Mouse (Mus musculus): ENCODE data around the gene Zmiz1.

Gene Zmiz1

DNA sequence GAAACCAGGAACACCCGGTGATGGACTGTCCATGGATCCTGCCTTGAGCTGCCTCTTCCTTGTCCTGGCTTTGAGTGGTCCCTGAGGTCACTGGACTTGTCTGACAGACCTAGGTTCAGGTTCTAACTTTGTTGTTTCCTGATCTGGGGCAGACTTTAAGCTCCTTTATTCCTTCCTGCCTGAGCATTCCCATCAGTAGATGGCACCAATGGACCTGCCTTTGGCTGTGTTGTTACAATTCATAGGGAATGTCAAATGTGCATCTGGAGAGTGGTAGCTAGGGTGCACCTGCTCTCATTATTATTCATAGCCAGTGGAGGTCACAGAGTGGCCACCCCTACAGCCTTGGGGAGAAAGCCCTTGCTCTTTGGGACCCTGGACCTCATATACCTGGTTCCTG, 99.5 kb downstream of the Zmiz1 start:
- DNase-seq (ENCODE audit: low read depth, low spot score) = peak; percentile 25

DNA sequence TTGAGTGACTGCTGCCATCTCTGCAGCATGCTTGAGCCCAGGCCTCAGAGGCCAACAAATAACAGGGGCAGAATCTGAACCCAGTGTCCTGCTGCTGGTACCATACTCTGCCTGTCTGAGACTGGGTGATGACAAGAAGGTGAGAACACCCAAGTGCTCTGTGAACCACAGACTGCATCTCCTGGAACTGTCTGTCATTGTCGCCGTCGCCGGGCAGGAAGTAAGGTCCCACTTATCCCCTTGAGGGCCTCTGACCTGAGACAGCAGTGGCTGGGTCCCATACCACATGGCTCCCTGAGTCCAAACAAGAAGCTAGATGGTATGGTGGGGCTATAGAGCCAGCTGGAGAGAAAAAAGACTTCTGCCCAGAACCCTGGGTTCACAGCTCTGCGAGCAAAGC, 100.9 kb downstream of the Zmiz1 start:
- DNase-seq (ENCODE audit: low read depth, low spot score) = no peak

DNA sequence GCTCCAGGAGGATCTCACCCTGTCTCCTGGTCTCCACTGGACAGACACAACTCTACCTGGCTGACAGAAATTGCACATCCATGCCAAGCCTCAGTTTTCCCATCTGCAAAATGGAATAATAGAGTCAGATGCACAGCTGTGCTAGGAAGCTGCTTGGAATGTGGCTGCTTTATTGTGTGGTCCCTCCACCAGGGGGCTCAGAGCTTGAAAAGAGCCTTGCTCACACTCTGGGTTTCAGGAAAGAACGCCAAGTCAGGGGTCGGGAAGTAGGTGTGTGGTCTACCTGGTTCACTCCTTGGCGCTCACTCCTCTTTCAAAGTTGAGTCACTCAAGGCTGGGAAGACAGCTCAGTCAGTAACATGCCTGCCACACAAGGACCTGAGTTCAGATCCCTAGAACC, 101.9 kb downstream of the Zmiz1 start:
- peak; percentile 52 for DNase-seq (ENCODE audit: low read depth, low spot score)

DNA sequence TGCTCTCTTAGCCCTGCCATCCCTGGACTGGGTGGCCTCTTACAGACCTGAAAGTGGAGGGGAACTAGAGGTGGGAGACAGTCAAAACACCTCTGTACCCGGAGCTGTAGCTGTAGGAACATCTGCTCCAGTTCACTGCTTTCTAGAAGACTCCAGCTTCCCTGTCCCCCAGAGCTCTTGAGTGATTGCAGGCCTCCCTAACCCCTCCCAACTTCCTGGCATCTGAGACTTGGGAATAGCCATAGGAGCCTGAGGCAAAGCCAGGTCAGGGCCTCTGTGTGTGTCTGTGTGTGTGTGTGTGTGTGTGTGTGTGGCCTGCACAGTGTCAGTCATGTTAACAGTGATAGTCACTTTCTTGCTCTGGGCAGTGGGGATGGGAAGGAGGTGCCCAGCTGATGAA, 102.7 kb downstream of the Zmiz1 start:
- DNase-seq (ENCODE audit: low read depth, low spot score) = no peak

DNA sequence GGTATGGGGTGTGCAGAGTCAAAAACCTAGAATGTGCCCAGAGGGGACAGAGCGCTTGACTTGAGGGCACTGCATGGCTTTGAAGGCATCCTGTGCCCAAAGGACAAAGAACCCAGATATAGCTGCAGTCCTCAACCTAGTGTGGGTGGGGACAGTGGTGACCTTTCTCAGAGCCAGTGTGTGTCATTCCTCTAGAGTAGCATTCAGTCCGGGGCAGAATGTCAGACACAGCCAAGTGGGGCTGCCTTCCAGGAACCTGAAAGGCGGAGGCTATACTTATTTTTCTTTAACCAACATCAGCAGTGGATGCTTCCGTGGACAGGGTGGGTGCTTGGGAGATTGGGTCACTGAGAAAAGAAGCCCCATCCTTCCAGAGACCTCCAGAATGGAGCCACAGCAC, 103.5 kb downstream of the Zmiz1 start:
- no peak for DNase-seq (ENCODE audit: low read depth, low spot score)

DNA sequence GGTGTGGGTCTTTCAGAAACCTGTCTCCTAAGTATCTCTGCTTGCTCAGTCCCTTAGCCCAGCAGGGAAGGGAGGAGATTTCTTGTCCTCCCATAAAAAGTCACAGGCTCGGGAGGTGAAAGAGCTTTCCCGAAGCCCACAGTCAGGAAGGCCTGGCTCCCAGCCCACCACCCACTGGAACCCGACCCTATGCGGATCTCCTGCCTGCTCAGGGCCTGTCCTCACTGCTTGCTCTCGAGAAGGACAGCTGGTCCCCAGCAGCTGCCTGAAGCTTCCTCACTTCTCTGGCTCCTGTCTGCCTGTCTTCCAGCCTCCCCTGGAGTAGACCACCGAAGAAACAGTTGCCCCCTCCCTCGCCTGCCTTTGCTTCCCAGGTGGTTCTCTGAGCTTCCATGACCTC, 103.9 kb downstream of the Zmiz1 start:
- no peak for DNase-seq (ENCODE audit: low read depth, low spot score)

DNA sequence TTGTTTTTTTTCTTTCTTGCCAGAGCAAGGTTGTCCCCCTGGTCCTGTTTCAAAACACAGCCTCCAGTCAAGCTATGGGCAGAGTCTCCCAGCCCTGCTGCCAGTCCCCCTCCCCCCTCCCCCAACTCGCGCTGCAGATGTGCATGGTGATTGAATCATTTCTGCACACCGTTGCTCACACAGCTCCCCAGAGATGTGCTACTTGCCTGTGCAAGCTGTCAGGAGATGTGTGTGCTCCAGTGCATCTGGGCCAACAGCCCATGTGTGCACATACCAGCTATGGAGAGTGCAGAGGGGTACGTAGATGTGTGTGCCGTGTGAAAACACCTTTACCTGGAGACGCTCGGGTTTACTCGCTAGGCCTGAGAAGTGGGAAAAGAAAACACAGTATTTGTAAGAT, 105.6 kb downstream of the Zmiz1 start:
- no peak for DNase-seq (ENCODE audit: low read depth, low spot score)

DNA sequence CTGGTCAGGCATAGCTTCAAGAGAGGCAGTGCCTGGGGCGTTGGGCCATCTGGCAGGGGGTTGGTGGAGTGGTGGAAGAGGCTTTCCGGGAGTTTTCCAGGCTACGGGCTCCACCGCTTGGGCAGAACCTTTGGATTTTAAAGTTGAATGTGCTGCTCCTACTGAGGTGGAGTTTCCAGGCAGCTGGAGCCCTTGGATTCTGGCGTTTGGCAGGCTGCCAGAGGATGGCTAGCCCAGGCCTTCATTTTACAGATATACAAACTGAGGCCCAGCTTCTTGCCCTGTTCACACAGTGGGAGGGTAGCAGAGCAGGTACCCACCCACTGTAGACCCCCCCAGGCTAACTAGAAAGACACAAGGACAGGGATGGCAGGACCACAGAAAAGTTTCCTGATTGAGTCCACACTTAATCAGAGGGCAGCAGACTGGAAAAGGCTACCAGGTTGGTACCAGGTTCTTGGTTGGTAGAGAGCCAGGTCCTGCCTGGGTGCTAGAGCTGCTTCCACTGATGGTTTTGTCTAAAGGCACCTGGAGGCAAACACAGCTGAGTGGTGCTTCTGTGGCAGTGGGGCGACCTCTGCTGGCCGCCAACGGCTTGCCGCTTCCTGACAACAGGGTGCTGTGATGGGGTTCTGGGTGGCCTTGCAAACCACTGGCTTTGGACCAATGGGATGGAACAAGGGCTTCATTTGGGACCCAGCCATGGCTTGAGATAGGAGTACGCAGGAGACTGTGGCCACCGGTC, 106.5 kb downstream of the Zmiz1 start:
- DNase-seq (ENCODE audit: low read depth, low spot score) = peak; percentile 79

DNA sequence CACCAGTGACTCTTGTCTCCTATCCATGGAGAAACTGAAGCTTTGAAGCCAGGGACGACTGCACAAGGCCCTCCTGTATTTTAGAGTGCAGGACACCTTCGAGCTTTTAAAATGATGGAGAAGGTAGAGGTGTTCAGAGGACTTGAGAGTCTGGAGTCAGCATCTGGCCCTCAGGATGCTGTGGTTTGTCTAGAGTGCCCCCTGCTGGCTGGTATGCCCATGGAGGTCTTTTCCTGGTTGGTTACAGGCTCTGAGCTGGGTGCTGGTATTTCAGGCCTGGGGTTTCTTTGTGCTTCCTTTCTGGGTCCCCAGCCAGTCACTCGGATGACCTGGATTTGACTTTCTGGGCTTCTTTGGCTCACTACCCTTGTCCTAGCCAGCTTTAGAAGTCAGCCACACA, 108.3 kb downstream of the Zmiz1 start:
- peak; percentile 80 for DNase-seq (ENCODE audit: low read depth, low spot score)

DNA sequence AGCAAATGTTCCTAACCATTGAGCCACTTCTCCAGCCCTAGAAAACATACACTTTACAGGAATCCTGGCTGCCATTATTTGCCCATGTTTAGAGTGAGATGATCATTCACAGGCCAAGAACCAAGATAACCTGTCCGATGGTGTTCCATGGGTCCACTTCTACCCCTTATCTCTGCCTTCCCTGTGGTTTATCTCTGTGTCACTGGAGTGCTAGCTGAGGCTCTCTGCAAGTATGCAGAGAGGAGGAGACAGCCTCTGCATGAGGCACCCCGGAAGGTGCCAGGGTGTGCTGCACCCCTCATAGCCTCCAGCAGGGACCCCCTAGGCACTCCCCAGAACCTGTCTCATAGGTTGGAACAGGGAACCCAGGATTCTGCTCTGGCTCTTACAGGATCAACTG, 108.9 kb downstream of the Zmiz1 start:
- DNase-seq (ENCODE audit: low read depth, low spot score) = no peak

DNA sequence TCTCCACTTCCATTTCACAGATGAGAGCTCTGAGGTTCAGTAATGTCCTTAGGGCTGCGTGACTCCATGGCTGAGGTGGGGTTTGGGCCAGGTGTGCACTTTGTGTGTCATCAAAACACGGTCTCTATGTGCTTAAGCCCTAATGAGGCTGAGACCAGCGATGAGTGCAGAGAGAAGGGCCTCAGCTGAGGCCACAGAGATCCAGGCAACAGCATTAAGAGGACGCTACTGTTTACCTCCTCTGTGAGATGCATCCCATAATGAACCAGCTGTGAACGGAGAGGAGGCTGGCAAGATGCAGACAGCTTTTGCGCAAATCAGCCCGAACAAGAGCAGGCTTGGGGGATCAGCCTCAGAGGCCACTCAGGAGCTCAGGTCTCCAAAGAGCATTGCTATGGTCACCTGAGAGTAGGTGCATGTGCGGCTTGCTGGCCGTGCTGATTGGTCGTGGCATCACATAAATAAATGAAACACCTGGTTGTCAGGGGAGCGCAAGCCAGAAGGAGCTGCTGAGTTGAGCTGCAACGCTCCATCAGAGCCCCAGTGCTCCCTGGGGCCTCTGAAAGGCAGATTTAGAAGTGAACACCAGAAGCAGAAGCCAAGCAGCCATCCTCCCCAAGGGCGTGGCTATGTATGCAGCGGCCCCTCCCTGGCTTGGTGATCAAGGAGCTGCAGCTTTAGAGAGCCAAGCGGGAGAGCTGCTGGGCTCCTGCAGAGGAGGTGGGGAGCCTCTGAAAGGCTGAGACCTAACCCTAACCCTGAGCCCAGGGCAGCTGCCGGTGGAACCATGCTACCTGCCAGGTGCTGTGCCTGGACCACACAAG, 115.3 kb downstream of the Zmiz1 start:
- peak; percentile 75 for DNase-seq (ENCODE audit: low read depth, low spot score)

DNA sequence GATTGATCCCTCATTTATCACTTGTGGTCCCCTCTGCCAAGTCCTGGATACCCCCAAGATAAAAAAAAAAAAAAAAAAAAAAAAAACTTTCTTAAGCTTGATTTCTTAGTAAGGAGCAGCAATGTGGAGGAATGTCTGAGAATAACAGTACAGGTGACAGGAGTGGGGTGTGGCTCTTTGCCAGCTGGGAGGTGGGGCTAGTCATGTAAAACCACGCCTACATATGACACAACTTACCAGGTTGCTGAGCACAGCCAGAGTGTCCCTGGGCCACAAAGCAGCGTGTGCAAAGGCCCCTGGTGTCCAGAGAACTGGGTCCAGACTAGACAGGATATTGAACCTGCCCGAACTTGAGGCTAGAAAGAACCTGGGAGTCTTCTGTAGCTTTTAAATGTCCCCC, 117.7 kb downstream of the Zmiz1 start:
- no peak for DNase-seq (ENCODE audit: low read depth, low spot score)

DNA sequence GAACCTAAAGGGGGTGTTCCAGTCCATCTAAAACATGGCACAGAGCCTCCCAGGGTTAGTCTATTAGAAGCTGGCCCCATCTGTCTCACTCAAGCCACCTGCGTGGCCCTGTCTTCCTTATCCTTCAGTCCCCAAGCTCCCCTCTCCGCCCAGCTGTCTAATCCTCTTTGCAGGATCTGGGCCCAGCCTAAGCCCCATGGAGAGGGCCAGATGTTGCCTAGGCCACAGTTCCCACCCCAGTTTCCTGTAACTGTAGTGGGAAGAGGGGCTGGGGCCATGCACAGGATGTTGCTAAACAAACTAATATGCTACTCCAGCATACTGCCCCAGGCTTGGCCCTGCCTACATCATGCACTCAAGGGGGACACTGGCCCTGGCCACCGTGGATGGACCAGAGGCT, 118.4 kb downstream of the Zmiz1 start:
- DNase-seq (ENCODE audit: low read depth, low spot score) = no peak

DNA sequence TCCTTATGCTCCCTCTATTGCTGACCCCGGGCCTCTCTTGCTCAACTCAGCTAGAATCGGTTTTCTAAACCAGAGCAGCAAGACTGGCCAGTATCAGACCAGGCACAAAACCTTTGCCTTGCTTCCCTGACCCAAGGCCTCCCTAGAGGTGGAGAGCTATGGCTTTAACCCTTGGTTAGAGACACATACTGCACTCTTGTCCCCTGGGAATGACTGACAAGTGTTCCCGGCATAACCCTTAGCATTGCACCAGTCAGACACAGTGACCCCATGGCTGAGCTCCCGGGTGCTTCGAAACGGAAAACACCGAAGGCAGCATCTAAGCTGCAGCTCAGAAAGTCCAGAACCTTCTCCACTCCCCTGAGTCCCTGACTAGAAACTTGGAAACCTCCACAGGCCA, 120.6 kb downstream of the Zmiz1 start:
- no peak for DNase-seq (ENCODE audit: low read depth, low spot score)

DNA sequence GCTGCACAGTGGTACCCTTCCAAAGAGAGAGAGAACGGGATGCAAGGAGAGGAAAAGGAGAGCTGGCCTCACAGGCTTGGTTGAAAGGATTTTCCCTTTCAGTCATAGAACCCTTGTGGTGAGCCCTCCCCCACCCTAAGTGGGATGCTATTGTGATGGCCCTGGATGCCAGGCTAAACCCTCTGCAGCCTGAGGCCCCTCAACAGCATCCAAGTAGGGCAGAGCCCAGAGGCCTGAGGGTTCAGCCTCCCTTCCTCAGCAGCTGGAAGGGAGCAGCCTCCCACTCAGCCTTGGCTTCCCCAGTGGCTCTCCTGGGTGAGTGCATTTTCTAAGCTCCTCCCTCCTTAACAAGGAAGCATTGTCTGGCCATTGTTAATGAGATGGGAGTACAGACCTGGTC, 121.4 kb downstream of the Zmiz1 start:
- DNase-seq (ENCODE audit: low read depth, low spot score) = no peak

DNA sequence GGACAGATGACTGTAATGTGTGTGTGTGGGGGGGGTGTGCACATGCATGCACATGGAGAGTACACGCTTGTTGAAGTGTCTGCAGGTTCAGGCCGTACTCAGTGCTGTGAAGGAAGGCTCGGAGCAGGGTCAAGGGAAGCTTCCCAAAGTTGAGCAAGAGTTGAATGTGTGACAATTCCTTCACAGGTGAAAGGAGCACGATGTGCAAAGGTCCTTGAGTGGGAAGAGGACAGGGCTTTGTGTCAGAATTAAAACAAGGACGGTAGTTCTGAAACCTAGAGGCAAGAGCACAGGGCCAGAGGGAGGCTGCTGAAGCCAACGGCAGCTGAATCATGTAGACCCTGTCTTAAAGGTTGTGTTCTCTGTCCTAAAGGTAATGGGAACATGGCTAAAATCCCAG, 123.6 kb downstream of the Zmiz1 start:
- no peak for DNase-seq (ENCODE audit: low read depth, low spot score)

DNA sequence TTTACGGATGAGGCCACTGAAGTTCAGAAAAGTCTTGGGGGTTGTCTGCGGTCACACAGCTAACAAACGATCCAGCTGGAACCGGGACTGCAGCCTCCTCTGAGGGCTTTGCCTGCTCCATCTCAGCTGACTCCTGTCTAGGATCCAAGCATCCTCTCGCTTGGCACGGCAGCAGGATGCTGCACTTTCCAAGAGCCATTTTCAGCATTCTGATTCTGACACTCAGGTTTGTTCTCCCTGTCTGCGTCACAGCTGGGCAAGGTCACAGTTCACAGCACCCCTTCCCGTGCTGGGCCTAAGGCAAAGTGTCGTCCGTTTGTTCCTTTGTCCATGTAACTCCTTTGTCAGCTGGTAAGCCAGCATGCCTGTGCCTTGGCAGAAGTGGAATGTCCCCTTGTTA, 124.9 kb downstream of the Zmiz1 start:
- no peak for DNase-seq (ENCODE audit: low read depth, low spot score)

DNA sequence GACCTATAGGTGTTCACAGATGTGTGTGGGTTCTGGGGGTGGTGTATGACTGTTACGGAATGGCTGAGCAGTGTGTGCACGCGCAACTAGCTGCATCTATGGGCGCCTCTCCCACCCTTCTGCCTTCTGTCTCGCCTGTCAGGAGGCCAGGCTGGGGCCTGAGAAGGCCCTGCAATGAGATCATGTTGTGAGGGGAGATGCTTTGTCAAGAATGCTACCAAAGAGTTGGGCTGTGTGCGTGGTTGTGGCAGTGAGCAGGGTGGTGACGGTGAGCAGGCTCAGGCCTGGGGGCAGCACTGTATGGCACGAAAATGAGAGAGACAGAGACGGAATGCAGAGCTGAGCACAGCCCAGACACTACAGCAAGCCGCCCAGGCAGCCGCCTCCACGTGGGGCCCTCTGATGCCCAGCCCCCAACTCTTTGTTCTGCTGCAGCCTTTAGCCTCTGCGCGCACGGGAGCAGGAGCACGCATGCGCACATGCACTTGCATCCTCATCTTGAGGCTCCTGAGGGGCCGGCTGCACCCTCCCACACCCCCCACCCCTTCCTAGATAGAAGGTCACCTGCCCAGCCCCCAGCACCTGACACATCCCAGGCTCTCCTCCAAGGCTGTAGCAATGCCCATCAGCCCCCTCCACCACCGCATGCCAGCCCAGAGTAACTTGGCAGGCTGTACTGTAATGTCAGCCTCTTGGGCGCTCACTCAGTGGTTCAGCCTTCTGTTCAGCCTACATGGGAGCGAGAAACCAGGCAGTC, 126.7 kb downstream of the Zmiz1 start:
- peak; percentile 92 for DNase-seq (ENCODE audit: low read depth, low spot score)

DNA sequence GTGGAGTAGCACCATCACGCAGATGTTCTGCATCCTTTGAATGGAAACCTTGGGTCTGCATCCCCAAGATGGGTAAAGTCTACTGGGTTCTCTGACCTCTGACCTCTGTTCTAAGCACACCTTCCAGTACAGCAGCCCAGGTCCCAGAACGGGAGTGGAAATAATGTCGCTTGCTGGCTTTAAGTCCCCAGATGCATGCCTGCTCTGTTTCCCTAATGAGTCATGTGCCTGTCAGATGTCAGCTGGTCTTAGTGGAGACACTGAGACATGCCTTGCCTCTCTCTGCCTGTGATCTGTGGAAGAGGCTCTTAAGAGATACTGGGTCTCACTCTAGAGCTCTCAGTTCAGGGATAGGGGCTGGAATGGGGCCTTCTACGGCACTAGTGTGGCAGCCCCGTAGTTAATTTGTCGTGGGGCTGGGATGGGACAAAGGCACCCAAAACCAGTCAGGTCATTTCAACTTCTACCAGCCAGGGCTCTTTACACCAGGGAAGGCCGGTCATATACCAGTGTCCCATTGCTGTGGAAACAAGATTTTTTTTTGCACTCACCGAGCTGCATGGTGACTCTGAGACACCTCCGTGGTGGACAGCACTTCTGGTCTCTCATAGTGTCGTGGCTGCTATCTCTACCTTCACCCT, 128.0 kb downstream of the Zmiz1 start:
- no peak for DNase-seq (ENCODE audit: low read depth, low spot score)

DNA sequence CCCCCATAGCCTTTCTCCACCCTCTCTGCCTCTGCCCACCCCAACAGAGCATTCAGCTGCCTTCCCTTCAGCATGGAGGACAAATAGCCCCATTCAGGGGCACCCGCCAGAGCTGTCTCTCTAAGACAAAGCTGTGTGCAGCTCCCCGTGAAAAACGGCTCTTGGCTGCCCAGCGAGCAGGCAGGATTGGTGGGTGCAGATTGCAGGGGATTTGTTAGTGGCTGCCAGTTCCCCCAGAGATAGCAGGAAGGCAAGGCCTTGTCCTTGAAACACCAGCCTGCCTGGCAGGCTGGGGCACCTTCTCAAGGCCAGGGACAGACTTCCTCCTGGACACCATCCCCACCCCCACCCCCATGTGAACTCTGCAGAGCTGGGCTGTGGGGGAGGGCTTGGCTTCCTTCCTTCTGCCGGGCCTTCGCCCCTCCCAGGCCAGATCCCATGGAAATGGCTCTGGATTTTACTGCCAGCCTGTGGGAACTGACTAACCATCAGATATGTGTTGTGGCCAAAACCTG, 128.6 kb downstream of the Zmiz1 start:
- peak; percentile 27 for DNase-seq (ENCODE audit: low read depth, low spot score)

DNA sequence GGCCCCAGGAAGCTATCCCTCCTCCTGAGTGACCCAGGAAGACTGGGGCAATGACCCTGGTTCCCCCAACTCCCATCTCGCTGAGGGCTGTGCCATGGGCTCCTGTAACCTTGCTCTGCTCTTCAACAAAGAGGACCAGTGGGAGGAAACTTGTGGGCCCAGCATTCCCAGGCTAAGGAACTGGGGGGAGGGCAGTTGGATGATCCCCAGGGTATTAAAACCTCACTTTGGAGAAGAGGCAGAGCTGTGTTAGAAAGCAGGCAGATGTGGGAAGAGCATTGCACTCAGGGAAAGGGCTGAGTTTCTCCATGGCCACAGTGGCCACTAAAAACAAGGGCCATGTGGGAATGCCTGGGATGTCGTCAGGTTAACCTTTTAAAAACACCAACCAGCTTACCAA, 129.2 kb downstream of the Zmiz1 start:
- DNase-seq (ENCODE audit: low read depth, low spot score) = no peak
